Mouse (Mus musculus) small intestine, adult 2 months (tissue): ENCODE measurements around the gene Tdp1. TPM values are rescaled to one million over a fixed set of nuclear protein-coding genes. Genes with fewer than 3 reads are reported as not detected.

ENCODE experiments used
- H3K27ac ChIP-seq: fragments of 200-500 bp; 2 replicates; pipeline ENCODE4 v1.5.1; 2012; ENCODE audit warnings: low read depth, low read length, control low read depth, inconsistent platforms; ENCODE audit not compliant: insufficient read depth
- H3K27me3 ChIP-seq: fragments of 200-500 bp; 2 replicates; pipeline ENCODE4 v1.6.1; 2012; ENCODE audit warnings: mild to moderate bottlenecking, moderate library complexity, low read length, inconsistent platforms; ENCODE audit not compliant: control insufficient read depth, insufficient read depth
- H3K36me3 ChIP-seq: fragments of 200-500 bp; 2 replicates; pipeline ENCODE4 v1.6.1; 2012; ENCODE audit warnings: mild to moderate bottlenecking, low read length, control low read depth, inconsistent platforms; ENCODE audit not compliant: control insufficient read depth, insufficient read depth
- H3K4me1 ChIP-seq: fragments of 200-500 bp; 2 replicates; pipeline ENCODE4 v1.6.1; 2012; ENCODE audit warnings: low read length, inconsistent platforms, mixed read lengths; ENCODE audit not compliant: control insufficient read depth, insufficient read depth, insufficient read length
- H3K4me3 ChIP-seq: fragments of 200-500 bp; 2 replicates; pipeline ENCODE4 v1.5.1; 2012; ENCODE audit warnings: low read depth, mild to moderate bottlenecking, control low read depth, inconsistent platforms, low read length, moderate library complexity
- CTCF ChIP-seq: fragments of 200-500 bp; IDR thresholded peaks from 2 replicates; pipeline ENCODE4 v1.5.1; 2012; ENCODE audit warnings: low read depth, mild to moderate bottlenecking, control low read depth, inconsistent platforms, low read length, moderate library complexity, mixed read lengths; ENCODE audit not compliant: insufficient replicate concordance, insufficient read length; ENCODE audit errors: extremely low read depth
- POLR2A ChIP-seq: fragments of 200-500 bp; IDR thresholded peaks from 2 replicates; pipeline ENCODE4 v1.6.1; 2012; ENCODE audit warnings: low read depth, mild to moderate bottlenecking, control low read depth, inconsistent platforms, low read length, moderate library complexity
- WGBS: fragments of 180-500 bp; shearing (Covaris S2); methylation state at CpG from one replicate; pipeline ENCODE4 v1.1.7; 2018; 5-methylcytosine and 5-hydroxymethylcytosine counted together
- polyA plus RNA-seq: library from polyadenylated mRNA; depleted of rRNA; stranded (reverse); fragments of >200 nt; gene quantifications from 2 replicates; pipeline ENCODE4 v1.2.3, GENCODE M21; 2012

Tdp1 gene
- polyA plus RNA-seq, 1 experiment, result 5.4 TPM

DNA sequence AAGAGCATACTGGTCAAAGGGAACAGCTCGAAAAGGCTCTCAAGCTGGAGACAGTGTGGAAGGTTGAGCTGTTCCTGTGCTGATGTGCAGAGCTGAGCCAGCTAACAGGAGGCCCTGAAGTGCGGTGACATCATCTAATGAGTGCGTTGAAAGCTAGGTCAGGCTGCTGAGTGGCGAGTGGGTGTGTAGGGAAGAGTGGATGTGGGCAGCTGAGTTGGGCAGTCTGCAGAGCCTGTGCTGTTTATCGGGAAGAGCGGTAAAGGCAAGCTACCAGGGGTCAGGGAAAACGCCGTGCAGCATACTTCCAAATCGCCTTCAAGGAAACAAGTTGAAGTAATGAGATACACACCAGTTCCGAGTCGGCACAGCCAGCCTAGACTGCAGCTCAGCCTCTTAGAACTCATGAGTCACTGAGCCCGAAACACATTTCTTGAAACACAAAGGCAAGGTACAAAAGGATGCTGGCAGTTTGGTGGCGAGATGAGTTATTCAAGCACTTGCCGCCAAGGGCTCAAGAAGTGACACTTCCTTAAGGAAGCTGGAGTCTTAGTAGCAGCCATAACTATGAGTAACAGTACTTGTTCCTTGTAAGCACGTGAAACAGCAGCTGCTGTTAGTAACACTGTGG is 33.6 kb downstream of the Tdp1 start:
- Histone ChIP-seq H3K27ac (no peak overlapping the region), H3K36me3 (no peaks in the 10 kb centered on the region), H3K4me3 (no peak overlapping the region), H3K27me3 (no peaks in the 10 kb centered on the region), H3K4me1 (no peaks in the 10 kb centered on the region)
- WGBS, result 90% methylated on average over 15 of the region's 15 CpGs
- TF ChIP-seq CTCF, result no peak
- TF ChIP-seq POLR2A, result no peak

GRCm38 (mm10) chr12:99919636-99920035 is 35.3 kb downstream of the Tdp1 start:
- Histone ChIP-seq H3K4me3 (no peak overlapping the region), H3K36me3 (no peaks in the 10 kb centered on the region), H3K4me1 (no peaks in the 10 kb centered on the region), H3K27ac (no peak overlapping the region), H3K27me3 (no peaks in the 10 kb centered on the region)
- 82% methylated on average over 3 of the region's 3 CpGs for WGBS
- no peak for TF ChIP-seq POLR2A
- no peak for TF ChIP-seq CTCF

DNA sequence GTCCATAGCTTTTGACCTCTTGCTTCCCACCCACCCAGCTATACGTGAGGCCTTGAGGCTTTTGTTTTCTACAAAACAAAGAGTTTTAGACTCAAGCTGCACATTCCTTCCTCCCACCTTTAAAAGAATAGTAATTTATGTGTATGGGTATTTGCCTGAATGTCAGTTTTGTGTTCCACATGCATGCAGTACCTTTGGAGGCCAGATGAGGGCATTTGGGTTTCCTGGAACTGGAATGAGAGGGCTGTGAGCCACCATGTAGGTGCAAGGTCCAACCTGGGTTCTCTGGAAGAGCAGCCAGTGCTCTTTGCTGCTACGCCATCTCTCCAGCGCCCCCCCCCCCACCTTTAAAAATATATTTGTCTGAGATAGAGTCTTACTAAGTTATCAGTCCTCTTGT is 36.7 kb downstream of the Tdp1 start:
- Histone ChIP-seq H3K4me1 (no peaks in the 10 kb centered on the region), H3K27me3 (no peaks in the 10 kb centered on the region), H3K27ac (no peak overlapping the region), H3K36me3 (no peaks in the 10 kb centered on the region), H3K4me3 (no peak overlapping the region)
- TF ChIP-seq CTCF (no peak), POLR2A (no peak)
- WGBS, result 92% methylated on average over 3 of the region's 3 CpGs

- no peak for TF ChIP-seq POLR2A
- no peak for TF ChIP-seq CTCF
- Histone ChIP-seq H3K4me1 (no peaks in the 10 kb centered on the region), H3K36me3 (no peaks in the 10 kb centered on the region), H3K4me3 (no peak overlapping the region), H3K27ac (no peak overlapping the region), H3K27me3 (no peaks in the 10 kb centered on the region)
- 78% methylated on average over 5 of the region's 5 CpGs for WGBS
These were observed 38.9 kb downstream of the Tdp1 start for GRCm38 (mm10) chr12:99923131-99923606.

- Histone ChIP-seq H3K27ac (no peak overlapping the region), H3K4me1 (no peaks in the 10 kb centered on the region), H3K36me3 (no peaks in the 10 kb centered on the region), H3K27me3 (no peaks in the 10 kb centered on the region), H3K4me3 (no peak overlapping the region)
- 88% methylated on average over 5 of the region's 5 CpGs for WGBS
- no peak for TF ChIP-seq CTCF
- no peak for TF ChIP-seq POLR2A
These were observed 39.4 kb downstream of the Tdp1 start for GRCm38 (mm10) chr12:99923703-99924102.

GRCm38 (mm10) chr12:99928311-99928710 is 44.0 kb downstream of the Tdp1 start:
- Histone ChIP-seq H3K4me3 (no peak overlapping the region), H3K4me1 (no peaks in the 10 kb centered on the region), H3K36me3 (no peaks in the 10 kb centered on the region), H3K27me3 (no peaks in the 10 kb centered on the region), H3K27ac (no peak overlapping the region)
- TF ChIP-seq POLR2A (no peak), CTCF (no peak)
- 92% methylated on average over 7 of the region's 7 CpGs for WGBS

GRCm38 (mm10) chr12:99929160-99929559 is 44.8 kb downstream of the Tdp1 start:
- 84% methylated on average over 1 of the region's 1 CpGs for WGBS
- Histone ChIP-seq H3K36me3 (no peaks in the 10 kb centered on the region), H3K4me3 (no peak overlapping the region), H3K4me1 (no peaks in the 10 kb centered on the region), H3K27me3 (no peaks in the 10 kb centered on the region), H3K27ac (no peak overlapping the region)
- TF ChIP-seq POLR2A (no peak), CTCF (no peak)
